Mouse (Mus musculus) adrenal gland, postnatal 4 days (tissue): Measurements from ENCODE around the gene Fxn. TPM values are rescaled to one million over a fixed set of nuclear protein-coding genes. Genes with fewer than 3 reads are reported as not detected.

Source experiments
- total RNA-seq, 2 experiments: library from RNA; stranded (reverse); gene quantifications; 2 replicates each; pipeline ENCODE4 v1.2.3; 2021

The Fxn gene
- total RNA-seq, 2 experiments from 2014 or later, result 24.3 to 24.4 TPM

Other genes with a start within 250 kb of the Fxn start
- 10 to 100 TPM; 12.0 to 12.9 TPM for gene Fam189a2, start 249.6 kb downstream of the Fxn start, total RNA-seq
- gene Tjp2, start 55.6 kb downstream of the Fxn start, total RNA-seq, result 10 to 100 TPM; 14.5 to 17.3 TPM
- gene Fam122a, start 196.8 kb upstream of the Fxn start, total RNA-seq, result 10 to 100 TPM; 37.1 to 37.6 TPM